In the genomic region with DNA sequence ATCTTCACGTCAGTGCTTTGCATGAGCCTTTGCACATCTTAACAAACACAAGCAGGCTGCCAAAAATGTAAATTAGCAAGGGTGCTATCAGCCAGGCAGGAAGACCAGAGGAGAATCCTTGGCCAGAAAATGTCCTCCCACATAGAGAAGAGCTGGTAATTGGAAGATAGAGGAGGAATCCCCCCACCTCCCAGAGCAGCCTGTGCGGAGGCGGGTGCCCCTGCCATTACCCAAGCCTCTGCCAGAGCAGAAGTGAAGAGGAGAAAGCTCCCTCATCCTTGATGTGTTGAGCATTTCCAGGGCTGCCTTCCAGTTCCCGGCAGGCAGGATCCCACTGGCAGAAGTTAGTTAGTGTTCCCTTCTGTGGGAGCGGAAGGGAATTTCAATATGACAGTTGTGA, we compare ENCODE assay signal across 15 mouse cellular contexts. TPM values are rescaled to one million over a fixed set of nuclear protein-coding genes. Genes with fewer than 3 reads are reported as not detected.
DNase-seq lines count a peak whose midpoint lies in the region; ATAC-seq and TF ChIP-seq lines count a peak whose summit lies in the region.
"Had no signal": no experiment of that assay in that cellular context is flagged by ENCODE, and none has a peak within 500 bp of the region (broad histone marks: within the 10 kb centered on the region; RNA-seq: fewer than 3 reads in every experiment).

No protein-coding gene starts in this region.

- H3K4me3 ChIP-seq in midbrain, embryonic 15.5 days, result no peak overlapping the region
- H3K4me3 ChIP-seq in midbrain, embryonic 10.5 days, result no peak overlapping the region
- no peak overlapping the region for H3K4me3 ChIP-seq in left cerebral cortex, adult 2 months
- no peak overlapping the region for H3K4me3 ChIP-seq in heart, embryonic 12.5 days
- H3K4me3 ChIP-seq: myocyte had no signal

- H3K9me3 ChIP-seq in midbrain, embryonic 15.5 days, result no peaks in the 10 kb centered on the region
- H3K9me3 ChIP-seq in midbrain, embryonic 10.5 days (replicated peaks), result no peaks in the 10 kb centered on the region
- H3K9me3 ChIP-seq in heart, embryonic 12.5 days (replicated peaks), result no peaks in the 10 kb centered on the region

- peak; percentile 40; the same call in 1 of the 2 replicates for ATAC-seq in cerebellum, adult (ENCODE audit: insufficient number of reproducible peaks, low FRiP score, low TSS enrichment)
- ATAC-seq in midbrain, embryonic 15.5 days (replicated peaks), result 0 out of 2 replicates have a peak, but pooled peaks have one; percentile 45
- ATAC-seq in heart, embryonic 12.5 days (ENCODE audit: insufficient number of reproducible peaks, low FRiP score), result no peak
- ATAC-seq: liver, postnatal 0 days had no signal

- WGBS in midbrain, embryonic 15.5 days, result 81% methylated on average over 5 of the region's 5 CpGs
- 85% methylated on average over 5 of the region's 5 CpGs for WGBS in midbrain, embryonic 10.5 days
- WGBS in heart, embryonic 12.5 days, result 67% methylated on average over 5 of the region's 5 CpGs

- intact Hi-C loops in left cerebral cortex, adult 2 months (cut with DNase I), result loop anchor here (1.0 to 2.0 kb wide), 2 partner anchors 36 to 43 kb away; a partner anchor contains a TSS

- DNase-seq in cerebellum, adult 11-12 months, result no peak
- DNase-seq in midbrain, embryonic 10.5 days (ENCODE audit: low spot score), result no peak
- DNase-seq in left cerebral cortex, adult 2 months (ENCODE audit: extremely low spot score in 1 of 2, low spot score in 2 of 2), result peak; percentile 71 to 84
- peak; percentile 11 for DNase-seq in right cerebral cortex, postnatal 4 days
- DNase-seq in B cell, adult 2 months, result no peak
- DNase-seq: adrenal gland, postnatal 25 days; gastrocnemius, postnatal 14 days; liver, postnatal 0 days had no signal

- no peak for TF ChIP-seq CTCF in left cerebral cortex, adult 2 months (IDR thresholded peaks at IDR 0.05)

- H3K9ac ChIP-seq in midbrain, embryonic 15.5 days, result no peak overlapping the region
- no peak overlapping the region for H3K9ac ChIP-seq in heart, embryonic 12.5 days
- H3K9ac ChIP-seq: liver, postnatal 0 days had no signal

- H3K4me2 ChIP-seq in midbrain, embryonic 15.5 days, result no peak overlapping the region
- no peak overlapping the region for H3K4me2 ChIP-seq in heart, embryonic 12.5 days

- no peak overlapping the region for H3K27ac ChIP-seq in midbrain, embryonic 15.5 days
- no peak overlapping the region for H3K27ac ChIP-seq in midbrain, embryonic 10.5 days (replicated peaks)
- no peak overlapping the region for H3K27ac ChIP-seq in left cerebral cortex, adult 2 months
- no peak overlapping the region for H3K27ac ChIP-seq in heart, embryonic 12.5 days (ENCODE audit: poor library complexity, severe bottlenecking)

- no peaks in the 10 kb centered on the region for H3K27me3 ChIP-seq in midbrain, embryonic 15.5 days (replicated peaks)
- H3K27me3 ChIP-seq in midbrain, embryonic 10.5 days (ENCODE audit: low read depth, poor library complexity, severe bottlenecking), result no peaks in the 10 kb centered on the region
- no peaks in the 10 kb centered on the region for H3K27me3 ChIP-seq in heart, embryonic 12.5 days (replicated peaks)

- H3K36me3 ChIP-seq in midbrain, embryonic 15.5 days (replicated peaks), result no peaks in the 10 kb centered on the region
- H3K36me3 ChIP-seq in midbrain, embryonic 10.5 days, result no peaks in the 10 kb centered on the region
- H3K36me3 ChIP-seq in heart, embryonic 12.5 days, result no peaks in the 10 kb centered on the region

- H3K4me1 ChIP-seq in midbrain, embryonic 15.5 days, result no peaks in the 10 kb centered on the region
- H3K4me1 ChIP-seq in midbrain, embryonic 10.5 days, result no peaks in the 10 kb centered on the region
- no peaks in the 10 kb centered on the region for H3K4me1 ChIP-seq in heart, embryonic 12.5 days (replicated peaks)

RNA-seq across cellular contexts. Expression of a gene that starts 43.1 kb away (rescaled TPM):
- 1.3 and 2.4 TPM in 2 replicates for polyA plus RNA-seq in midbrain, embryonic 15.5 days (2015; fragmentation: Nextera tagmentation; extraction: Ambion mirVana)
- polyA plus RNA-seq in midbrain, embryonic 10.5 days (2016; fragmentation: Nextera tagmentation; extraction: Ambion mirVana), result 0.22 TPM in 1 of 2 replicates, not detected in the other
- 1 to 10 TPM in 1 of 2 experiments, under 1 TPM in 1; 0.58 to 1.2 TPM for total RNA-seq in left cerebral cortex, adult 2 months (2021)
- 0.22 TPM in 1 of 2 replicates, not detected in the other for polyA plus RNA-seq in heart, embryonic 12.5 days (2016; fragmentation: Nextera tagmentation; extraction: Ambion mirVana)
- total RNA-seq: gastrocnemius, postnatal 14 days; heart, postnatal 25 days; MEL had no signal
- polyA plus RNA-seq: kidney, embryonic 16.5 days; liver, postnatal 0 days had no signal

RNA-seq across cellular contexts. Expression of a gene that starts 43.9 kb away (rescaled TPM):
- polyA plus RNA-seq in midbrain, embryonic 15.5 days (2015; fragmentation: Nextera tagmentation; extraction: Ambion mirVana), result 30.6 and 35.6 TPM in 2 replicates
- 4.2 and 10.0 TPM in 2 replicates for polyA plus RNA-seq in midbrain, embryonic 10.5 days (2016; fragmentation: Nextera tagmentation; extraction: Ambion mirVana)
- 10 to 100 TPM; 18.3 to 21.0 TPM for total RNA-seq in left cerebral cortex, adult 2 months (2021)
- polyA plus RNA-seq in heart, embryonic 12.5 days (2016; fragmentation: Nextera tagmentation; extraction: Ambion mirVana), result 1.1 and 3.1 TPM in 2 replicates
- total RNA-seq: heart, postnatal 25 days; MEL had no signal
- polyA plus RNA-seq: liver, postnatal 0 days had no signal

Comparison
In these comparisons a context has a peak if more than half of its experiments do, and no peak if none do; other contexts are left out.
1. DNase-seq: peak in left cerebral cortex, adult 2 months (2 of 2) and right cerebral cortex, postnatal 4 days (single experiment); none in cerebellum, adult 11-12 months (single experiment), midbrain, embryonic 10.5 days (single experiment) and B cell, adult 2 months (0 of 2).